Mouse (Mus musculus): Measurements from ENCODE around the gene St3gal3.

The St3gal3 gene

GRCm38 (mm10) chr4:117887920-117888319 lies 246.8 kb downstream of the St3gal3 start:
- DNase-seq = no peak

- peak; percentile 97 to 98 for DNase-seq
These were observed 247.6 kb downstream of the St3gal3 start, which contains the start of gene Atp6v0b for GRCm38 (mm10) chr4:117887133-117887532. Atp6v0b (minus strand) TSS chr4:117887333.

- no peak for DNase-seq
These were observed 248.1 kb downstream of the St3gal3 start for GRCm38 (mm10) chr4:117886644-117887043.

- no peak for DNase-seq
These were observed 248.7 kb downstream of the St3gal3 start for GRCm38 (mm10) chr4:117885994-117886393.

GRCm38 (mm10) chr4:117885093-117885492 lies 249.6 kb downstream of the St3gal3 start:
- no peak for DNase-seq

GRCm38 (mm10) chr4:117884146-117884545 lies 250.6 kb downstream of the St3gal3 start:
- no peak for DNase-seq

GRCm38 (mm10) chr4:117882701-117883691 lies 251.7 kb downstream of the St3gal3 start, which contains the start of gene B4galt2:
B4galt2 (minus strand) TSS chr4:117883487.
- peak; percentile 63 to 81 for DNase-seq
